Mouse (Mus musculus) MEL (cell line): Measurements from ENCODE around the gene Kcnab3. TPM values are rescaled to one million over a fixed set of nuclear protein-coding genes. Genes with fewer than 3 reads are reported as not detected.

Source experiments
- DNase-seq: peaks from one replicate; pipeline ENCODE4 v3.0.0; 2011; ENCODE audit warnings: low read depth, low spot score
- H3K27ac ChIP-seq: 2 replicates; pipeline ENCODE4 v1.5.1; 2012; ENCODE audit warnings: low read depth, mild to moderate bottlenecking, control low read depth, low read length, moderate library complexity; ENCODE audit not compliant: control insufficient read depth
- H3K27me3 ChIP-seq, 2 experiments: fragments of 150-350 bp in 1 of 2; sonication (generic) in 1 of 2; 2 replicates each; pipeline ENCODE4 v1.6.1; 2012; ENCODE audit warnings: low read length in 2 of 2, mild to moderate bottlenecking in 2 of 2, improper control_type of control experiment in 1 of 2, moderate library complexity in 1 of 2; ENCODE audit not compliant: insufficient read depth in 2 of 2, control insufficient read depth in 1 of 2
- H3K36me3 ChIP-seq, 2 experiments: 2 replicates each; pipeline ENCODE4 v1.6.1; 2012 to 2014; ENCODE audit warnings: low read length in 2 of 2, improper control_type of control experiment in 1 of 2, inconsistent platforms in 1 of 2, mild to moderate bottlenecking in 1 of 2; ENCODE audit not compliant: insufficient read depth in 2 of 2, control insufficient read depth in 1 of 2
- H3K4me1 ChIP-seq, 2 experiments: fragments of 150-350 bp in 1 of 2; sonication (generic) in 1 of 2; 2 replicates each; pipeline ENCODE4 v1.6.1; 2012; ENCODE audit warnings: low read length in 2 of 2, improper control_type of control experiment in 1 of 2, mild to moderate bottlenecking in 1 of 2; ENCODE audit not compliant: insufficient read depth in 2 of 2, control insufficient read depth in 1 of 2
- H3K4me3 ChIP-seq, 2 experiments: fragments of 150-350 bp in 1 of 2; sonication (generic) in 1 of 2; 2 replicates each; pipeline ENCODE4 v1.5.1; 2012; ENCODE audit warnings: low read depth in 2 of 2, low read length in 2 of 2, mild to moderate bottlenecking in 2 of 2, moderate library complexity in 2 of 2, control low read depth in 1 of 2, improper control_type of control experiment in 1 of 2; ENCODE audit not compliant: control insufficient read depth in 1 of 2, insufficient read depth in 1 of 2
- H3K79me2 ChIP-seq: 2 replicates; pipeline ENCODE4 v1.6.1; 2012; ENCODE audit warnings: mild to moderate bottlenecking, low read length, moderate library complexity; ENCODE audit not compliant: control insufficient read depth, poor library complexity, insufficient read depth
- H3K9ac ChIP-seq: 2 replicates; pipeline ENCODE4 v1.6.1; 2012; ENCODE audit warnings: low read depth, mild to moderate bottlenecking, control low read depth, low read length, moderate library complexity; ENCODE audit not compliant: control insufficient read depth, poor library complexity, severe bottlenecking
- H3K9me3 ChIP-seq: fragments of 150-350 bp; sonication (generic); replicated peaks from 2 replicates; pipeline ENCODE4 v1.6.1; 2012; ENCODE audit warnings: mild to moderate bottlenecking, low read length, improper control_type of control experiment, moderate library complexity; ENCODE audit not compliant: insufficient read depth
- BHLHE40 ChIP-seq: IDR thresholded peaks from 2 replicates; pipeline ENCODE4 v1.6.1; 2012; ENCODE audit warnings: low read depth, mild to moderate bottlenecking, inconsistent platforms, low read length, improper control_type of control experiment, borderline replicate concordance
- CHD1 ChIP-seq: IDR thresholded peaks from 2 replicates; pipeline ENCODE4 v1.6.1; 2012; ENCODE audit warnings: low read depth, mild to moderate bottlenecking, inconsistent platforms, low read length, improper control_type of control experiment
- CHD2 ChIP-seq: IDR thresholded peaks from 2 replicates; pipeline ENCODE4 v1.6.1; 2011; ENCODE audit warnings: low read length, improper control_type of control experiment
- CTCF ChIP-seq, 3 experiments: IDR thresholded peaks in 2 of 3; conservative IDR thresholded peaks in 1 of 3; 2 replicates each; pipeline ENCODE4 v1.5.1; 2011 to 2012; ENCODE audit warnings: low read length in 3 of 3, low read depth in 2 of 3, mild to moderate bottlenecking in 2 of 3, improper control_type of control experiment in 1 of 3, inconsistent platforms in 1 of 3, mixed read lengths in 1 of 3, moderate library complexity in 1 of 3; ENCODE audit not compliant: control insufficient read depth in 1 of 3, insufficient read depth in 1 of 3, poor library complexity in 1 of 3, severe bottlenecking in 1 of 3
- ELF1 ChIP-seq: IDR thresholded peaks from 2 replicates; pipeline ENCODE4 v1.6.1; 2014; ENCODE audit warnings: low read depth, mild to moderate bottlenecking, inconsistent platforms, low read length, improper control_type of control experiment, moderate library complexity
- EP300 ChIP-seq, 2 experiments: IDR thresholded peaks; 2 replicates each; pipeline ENCODE4 v1.6.1; 2011; ENCODE audit warnings: improper control_type of control experiment in 2 of 2, low read length in 2 of 2, low read depth in 1 of 2, mild to moderate bottlenecking in 1 of 2
- ETS1 ChIP-seq: IDR thresholded peaks from 2 replicates; pipeline ENCODE4 v1.6.1; 2012; ENCODE audit warnings: low read depth, mild to moderate bottlenecking, inconsistent platforms, low read length, improper control_type of control experiment, moderate library complexity
- JUND ChIP-seq: IDR thresholded peaks from 2 replicates; pipeline ENCODE4 v1.6.1; 2011; ENCODE audit warnings: low read depth, mild to moderate bottlenecking, improper control_type of control experiment, low read length
- KAT2A ChIP-seq: conservative IDR thresholded peaks from 2 replicates; pipeline ENCODE4 v1.6.1; 2012; ENCODE audit warnings: low read depth, low read length, improper control_type of control experiment, inconsistent platforms
- MAX ChIP-seq: IDR thresholded peaks from 2 replicates; pipeline ENCODE4 v1.6.1; 2011; ENCODE audit warnings: low read length, improper control_type of control experiment
- MEF2A ChIP-seq: IDR thresholded peaks from 2 replicates; pipeline ENCODE4 v1.6.1; 2014; ENCODE audit warnings: low read depth, mild to moderate bottlenecking, inconsistent platforms, low read length, improper control_type of control experiment; ENCODE audit not compliant: poor library complexity, insufficient replicate concordance, severe bottlenecking; ENCODE audit errors: extremely low read depth
- MXI1 ChIP-seq: IDR thresholded peaks from 2 replicates; pipeline ENCODE4 v1.6.1; 2011; ENCODE audit warnings: mild to moderate bottlenecking, low read depth, low read length, improper control_type of control experiment
- POLR2AphosphoS5 ChIP-seq: IDR thresholded peaks from 2 replicates; pipeline ENCODE4 v1.6.1; 2012; ENCODE audit warnings: low read depth, borderline replicate concordance, mild to moderate bottlenecking, inconsistent platforms, low read length, moderate library complexity, mixed read lengths
- RAD21 ChIP-seq: IDR thresholded peaks from 2 replicates; pipeline ENCODE4 v1.6.1; 2011; ENCODE audit warnings: mild to moderate bottlenecking, low read depth, low read length, improper control_type of control experiment
- RCOR1 ChIP-seq: IDR thresholded peaks from 2 replicates; pipeline ENCODE4 v1.6.1; 2012; ENCODE audit warnings: low read depth, mild to moderate bottlenecking, inconsistent platforms, low read length, improper control_type of control experiment
- SMC3 ChIP-seq: IDR thresholded peaks from 2 replicates; pipeline ENCODE4 v1.6.1; 2011; ENCODE audit warnings: low read depth, low read length, improper control_type of control experiment
- USF1 ChIP-seq: IDR thresholded peaks from 2 replicates; pipeline ENCODE4 v1.6.1; 2014; ENCODE audit warnings: low read depth, mild to moderate bottlenecking, inconsistent platforms, low read length, improper control_type of control experiment, moderate library complexity
- USF2 ChIP-seq, 2 experiments: IDR thresholded peaks; 2 replicates each; pipeline ENCODE4 v1.6.1; 2011 to 2012; ENCODE audit warnings: improper control_type of control experiment in 2 of 2, low read length in 2 of 2, borderline replicate concordance in 1 of 2, inconsistent platforms in 1 of 2, low read depth in 1 of 2, mild to moderate bottlenecking in 1 of 2; ENCODE audit not compliant: insufficient read depth in 1 of 2
- polyA plus RNA-seq, 2 experiments: library from polyadenylated mRNA; stranded (reverse) in 1 of 2; unstranded in 1 of 2; fragments of >175 nt in 1 of 2; fragments of >200 nt in 1 of 2; gene quantifications; 2 replicates each; pipeline versions ENCODE4 v1.2.1 to v1.2.4; 2012; ENCODE audit warnings: low replicate concordance in 2 of 2, low read depth in 1 of 2; ENCODE audit not compliant: insufficient read length in 2 of 2, insufficient read depth in 1 of 2, missing spikeins in 1 of 2
- total RNA-seq: library from RNA; depleted of rRNA; stranded (reverse); fragments of 300-350 nt; gene quantifications from 2 replicates; pipeline ENCODE4 v1.2.3, GENCODE M21; 2012

The Kcnab3 gene
- total and polyA plus RNA-seq, 3 experiments: 3.8 to 6.2 TPM; not detected in 1

DNA sequence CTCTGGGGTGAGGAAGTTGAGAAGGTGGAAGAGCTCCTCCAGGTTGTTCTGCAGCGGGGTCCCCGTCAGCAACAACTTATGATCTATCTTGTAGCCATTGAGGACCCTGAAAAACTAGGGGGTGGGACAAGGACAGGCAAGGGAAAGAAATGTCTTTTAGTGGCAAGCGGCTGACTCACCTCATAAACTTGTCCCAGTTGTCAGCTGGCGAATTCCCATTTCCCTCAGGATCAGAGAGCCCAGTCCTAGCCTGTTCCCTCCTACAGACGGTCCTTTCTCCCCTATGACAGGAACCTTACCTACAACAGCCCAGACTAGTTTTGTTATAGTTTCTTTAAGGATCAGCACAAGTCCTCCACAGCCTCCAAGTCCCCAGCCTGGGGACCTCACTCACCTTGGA, 30.5 kb downstream of the Kcnab3 start:
- H3K79me2 ChIP-seq: no peaks in the 10 kb centered on the region
- no peak overlapping the region for H3K27ac ChIP-seq
- no peak overlapping the region for H3K4me3 ChIP-seq
- H3K36me3 ChIP-seq: peaks cover 0 to 2% of the 10 kb centered on the region in 2 experiments; a peak in 2 of 4 replicates
- DNase-seq: no peak
- no peak overlapping the region for H3K9ac ChIP-seq
- no peaks in the 10 kb centered on the region for H3K9me3 ChIP-seq
- no peak for TF ChIP-seq ELF1
- TF ChIP-seq BHLHE40: no peak
- TF ChIP-seq POLR2AphosphoS5: no peak
- TF ChIP-seq CHD2: no peak
- no peak for TF ChIP-seq JUND
- TF ChIP-seq ETS1: no peak
- TF ChIP-seq RAD21: no peak
- no peak for TF ChIP-seq USF2 (IDR thresholded peaks at IDR 0.05; ENCODE audit: borderline replicate concordance in 1 of 2, insufficient read depth in 1 of 2, low read depth in 1 of 2, low read length in 2 of 2)
- no peak for TF ChIP-seq MEF2A
- no peak for TF ChIP-seq SMC3
- TF ChIP-seq MXI1: no peak
- no peak for TF ChIP-seq CTCF (IDR thresholded peaks at IDR 0.05 in 2 of 3, conservative IDR thresholded peaks at IDR 0.05 in 1 of 3; ENCODE audit: control insufficient read depth in 1 of 3, insufficient read depth in 1 of 3, low read depth in 2 of 3, low read length in 3 of 3, poor library complexity in 1 of 3, severe bottlenecking in 1 of 3)
- TF ChIP-seq MAX: no peak
- no peak for TF ChIP-seq KAT2A
- no peak for TF ChIP-seq RCOR1
- no peaks in the 10 kb centered on the region for H3K27me3 ChIP-seq
- no peaks in the 10 kb centered on the region for H3K4me1 ChIP-seq

DNA sequence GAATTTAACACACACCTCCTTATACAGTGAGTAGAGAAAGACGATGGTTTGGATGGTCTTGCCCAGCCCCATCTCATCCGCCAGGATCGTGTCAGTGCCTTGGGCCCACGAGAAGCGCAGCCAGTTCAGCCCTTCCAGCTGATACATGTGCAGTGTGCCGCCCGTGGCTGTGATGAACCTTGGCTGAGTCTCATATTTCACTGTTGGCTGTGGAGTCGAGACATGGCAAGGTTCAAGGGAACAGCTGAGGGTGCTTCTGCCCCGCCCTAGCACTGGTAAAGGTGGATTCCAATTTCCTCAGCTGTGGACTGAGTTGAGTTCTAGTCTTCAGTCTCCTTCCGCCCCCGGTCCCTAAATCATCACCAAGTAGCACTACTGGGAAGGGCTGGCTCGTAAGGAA, 31.6 kb downstream of the Kcnab3 start:
- no peaks in the 10 kb centered on the region for H3K27me3 ChIP-seq
- peaks cover 0 to 2% of the 10 kb centered on the region in 2 experiments; a peak in 2 of 4 replicates for H3K36me3 ChIP-seq

More for the DNA sequence above, 31.6 kb downstream of the Kcnab3 start:
- Histone ChIP-seq H3K9ac (no peak overlapping the region), H3K27ac (no peak overlapping the region), H3K4me3 (no peak overlapping the region), H3K79me2 (no peaks in the 10 kb centered on the region), H3K4me1 (no peaks in the 10 kb centered on the region), H3K9me3 (no peaks in the 10 kb centered on the region)
- TF ChIP-seq EP300 (IDR thresholded peaks at IDR 0.05; ENCODE audit: low read depth in 1 of 2, low read length in 2 of 2) (no peak), CHD1 (no peak), USF1 (no peak), SMC3 (no peak), ETS1 (no peak)
- no peak for DNase-seq
